Mouse (Mus musculus): ENCODE measurements at regions not wholly inside any gene's neighbourhood (a gene's known extent, or its start where the extent isn't known, plus 50 kb on each side); places are given as distances from the start of the nearest gene placed in this dataset.
"Not testable (repeated sequence)": the region's sequence is repeated elsewhere in the genome, so short reads cannot be mapped to it uniquely, and the experiment has no call there.

DNA sequence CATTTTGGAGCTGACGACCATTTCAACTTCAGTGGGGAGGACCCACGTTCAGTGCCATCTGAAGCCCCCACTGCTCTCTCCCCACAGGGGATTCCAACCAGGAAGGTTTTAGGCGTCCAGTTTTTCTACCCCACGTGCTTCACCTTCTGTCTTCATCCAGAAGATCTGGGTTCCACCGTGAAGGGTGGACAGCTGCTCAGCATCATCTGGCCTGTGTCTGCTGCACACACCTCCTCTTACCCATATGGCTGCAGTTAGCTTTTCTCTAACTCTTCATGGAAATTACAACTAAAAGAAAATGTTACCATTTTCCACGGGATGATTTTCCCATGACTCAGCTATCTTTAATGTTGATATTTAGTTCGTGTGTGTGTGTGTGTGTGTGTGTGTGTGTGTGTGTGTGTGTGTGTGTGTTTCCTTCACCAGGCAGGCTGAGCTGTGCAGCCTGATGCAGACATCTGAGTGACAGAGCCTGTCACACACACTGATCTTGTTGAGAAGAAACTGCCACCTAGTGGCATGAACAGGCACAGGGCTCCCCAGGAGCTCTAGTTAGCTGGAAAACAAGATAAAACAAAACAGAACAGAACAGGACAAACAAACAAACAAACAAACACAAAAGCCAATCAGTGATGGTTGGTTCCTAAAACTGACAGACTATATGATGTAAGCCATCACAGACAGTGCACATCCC lies 107.5 kb upstream of the Rasgrp1 start:
- peak; percentile 57 for DNase-seq

DNA sequence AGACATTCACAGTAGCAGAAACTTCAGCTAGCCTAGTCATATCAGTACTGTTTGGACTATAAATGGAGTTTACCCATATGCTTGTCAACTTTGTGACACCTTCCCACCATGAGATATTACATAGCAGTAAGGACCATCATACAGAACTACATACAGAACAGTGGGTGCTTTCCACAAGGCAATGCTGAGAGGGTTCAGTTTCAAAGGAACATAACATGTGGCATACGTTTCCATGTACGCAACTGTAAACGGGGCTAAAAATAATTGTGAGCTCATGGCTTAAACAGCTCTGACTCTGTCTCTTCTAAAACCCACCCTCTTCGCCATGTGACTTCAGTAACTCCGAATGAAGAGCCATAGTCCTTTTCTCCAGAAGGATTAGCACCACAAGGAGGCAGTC lies 109.0 kb upstream of the Rasgrp1 start:
- no peak for DNase-seq

DNA sequence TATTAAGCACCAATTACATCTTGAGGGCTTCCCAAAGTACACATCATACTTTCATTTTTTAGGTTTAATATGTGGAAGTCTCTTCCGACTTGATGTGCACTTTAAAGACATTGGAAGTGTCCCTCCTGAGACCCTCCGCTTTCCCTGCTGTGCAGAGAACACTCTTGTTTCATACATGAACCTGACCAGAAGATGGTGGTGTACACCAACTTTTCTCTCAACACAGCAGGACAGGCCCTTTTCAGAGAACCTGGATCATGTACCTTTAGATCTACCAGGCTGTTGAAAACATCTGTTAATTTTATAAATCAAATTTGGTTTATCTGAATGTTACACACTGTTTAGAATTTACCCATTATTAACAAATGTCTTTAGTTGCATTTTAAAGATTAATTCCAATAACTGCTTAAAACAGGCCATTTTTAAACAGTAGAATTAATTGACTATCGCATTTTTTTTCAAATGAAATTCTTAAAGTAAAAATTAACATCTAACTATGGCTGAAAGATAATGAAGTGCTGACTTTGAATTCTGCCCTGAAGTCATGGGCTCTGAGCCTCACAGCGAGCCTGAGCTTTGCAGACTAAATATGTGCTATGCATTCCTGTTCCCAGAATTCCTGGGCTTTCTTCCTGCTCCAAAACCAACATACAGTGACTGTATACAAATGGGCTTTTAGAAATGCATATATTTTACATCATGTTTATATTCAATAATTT lies 112.4 kb upstream of the Rasgrp1 start:
- peak; percentile 49 for DNase-seq

- peak; percentile 39 for DNase-seq
Observed at GRCm38 (mm10) chr2:117455740-117456455, 113.1 kb upstream of the Rasgrp1 start.

GRCm38 (mm10) chr2:117456456-117457020 lies 113.7 kb upstream of the Rasgrp1 start:
- DNase-seq = no peak

GRCm38 (mm10) chr2:117461541-117462290 lies 118.9 kb upstream of the Rasgrp1 start:
- no peak for DNase-seq

GRCm38 (mm10) chr2:117474885-117475542 lies 132.2 kb upstream of the Rasgrp1 start:
- DNase-seq = no peak

- DNase-seq = peak; percentile 33
Observed at GRCm38 (mm10) chr2:117475561-117475960, 132.8 kb upstream of the Rasgrp1 start.

- DNase-seq = not testable (repeated sequence)
Observed at GRCm38 (mm10) chr2:117477503-117477902, 134.7 kb upstream of the Rasgrp1 start.

- DNase-seq = not testable (repeated sequence)
Observed at GRCm38 (mm10) chr2:117479244-117480009, 136.6 kb upstream of the Rasgrp1 start.

GRCm38 (mm10) chr2:117486447-117486846 lies 143.6 kb upstream of the Rasgrp1 start:
- DNase-seq = no peak

- DNase-seq = no peak
Observed at GRCm38 (mm10) chr2:117498565-117498964, 155.8 kb upstream of the Rasgrp1 start.

GRCm38 (mm10) chr2:117502611-117503010 lies 159.8 kb upstream of the Rasgrp1 start:
- DNase-seq = no peak

DNA sequence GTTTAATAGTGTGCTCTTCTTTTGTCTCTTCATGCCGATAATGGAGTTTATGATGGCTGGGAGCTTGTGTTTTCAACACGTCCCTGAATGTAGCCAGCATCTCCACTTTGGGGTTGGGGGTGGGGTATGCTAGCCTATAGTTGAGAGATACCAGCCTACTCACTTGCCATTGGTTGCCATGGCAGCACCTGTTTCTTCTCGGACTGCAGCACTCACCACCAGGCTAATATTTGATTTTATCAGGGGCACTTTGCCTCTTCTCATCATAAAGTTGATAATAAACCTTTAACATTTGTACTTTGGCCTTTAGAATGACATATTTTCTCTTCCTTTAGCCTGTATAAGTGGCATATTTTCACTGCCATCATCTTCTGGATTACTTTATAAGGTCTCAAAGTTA lies 168.9 kb upstream of the Rasgrp1 start:
- no peak for DNase-seq

DNA sequence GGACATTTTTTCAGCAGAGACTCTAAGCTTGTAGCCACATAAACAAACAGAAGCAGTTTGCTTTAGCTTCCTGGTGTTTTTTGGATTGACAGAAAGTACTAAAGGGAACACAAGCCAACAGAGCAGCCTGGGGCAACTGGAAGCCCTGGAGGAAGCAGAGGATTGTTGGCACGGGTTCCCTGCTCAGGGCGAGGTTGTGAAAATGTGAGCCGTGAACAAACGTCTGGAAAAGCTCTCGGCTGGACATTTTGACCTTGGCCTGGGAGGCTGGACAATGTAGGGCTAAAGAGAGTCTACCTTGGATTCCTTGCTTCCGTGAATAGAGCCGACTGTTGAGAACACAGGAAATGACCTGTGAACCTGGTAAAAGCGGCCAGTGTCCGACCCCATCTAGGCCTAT lies 169.8 kb upstream of the Rasgrp1 start:
- peak; percentile 14 for DNase-seq

GRCm38 (mm10) chr2:117524437-117524836 lies 181.6 kb upstream of the Rasgrp1 start:
- no peak for DNase-seq

- peak; percentile 7 for DNase-seq
Observed at GRCm38 (mm10) chr2:117538865-117539264, 196.1 kb upstream of the Rasgrp1 start.

- DNase-seq = peak; percentile 40
Observed at GRCm38 (mm10) chr2:117539285-117539684, 196.5 kb upstream of the Rasgrp1 start.

DNA sequence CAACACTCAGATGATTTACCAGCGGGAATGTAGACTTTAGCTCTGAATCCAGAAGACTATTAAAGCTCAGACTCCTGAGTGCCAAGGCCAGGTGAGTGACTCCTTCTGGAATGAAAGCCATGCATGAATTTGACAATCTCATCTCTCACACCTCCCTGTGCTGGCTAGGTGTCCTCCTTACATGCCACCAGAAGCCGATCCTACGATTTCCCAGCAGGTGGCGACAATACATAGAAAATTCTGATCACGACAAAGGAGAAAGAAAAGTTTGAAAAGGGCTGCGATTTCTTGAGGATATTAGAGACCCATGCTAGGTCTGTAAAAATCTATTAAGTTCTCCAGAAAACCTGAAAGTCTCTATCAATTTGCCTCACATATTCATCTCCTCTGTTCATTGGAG lies 198.7 kb upstream of the Rasgrp1 start:
- peak; percentile 82 for DNase-seq

- DNase-seq = no peak
Observed at GRCm38 (mm10) chr2:117542298-117542697, 199.5 kb upstream of the Rasgrp1 start.

- peak; percentile 19 for DNase-seq
Observed at GRCm38 (mm10) chr2:117543301-117543782, 200.5 kb upstream of the Rasgrp1 start.
